In genomic region chr13:59453045-59453444, GRCm38 (mm10) we compare ENCODE assay signal across 7 mouse cellular contexts.
DNase-seq lines count a peak whose midpoint lies in the region; ATAC-seq and TF ChIP-seq lines count a peak whose summit lies in the region.

No protein-coding gene starts in this region.

- H3K27ac ChIP-seq in liver, postnatal 0 days (ENCODE audit: low read depth), result peak overlapping the region; percentile 55
- H3K27ac ChIP-seq in liver, embryonic 12.5 days, result no peak overlapping the region
- 0 out of 2 replicates have a peak overlapping the region, but pooled peaks have one; percentile 29 for H3K27ac ChIP-seq in embryonic facial prominence, embryonic 14.5 days (replicated peaks; ENCODE audit: low read depth, low read length)
- H3K27ac ChIP-seq in stomach, embryonic 16.5 days (ENCODE audit: low read length), result no peak overlapping the region
- no peak overlapping the region for H3K27ac ChIP-seq in midbrain, embryonic 16.5 days (ENCODE audit: low read length)

- H3K4me1 ChIP-seq in liver, postnatal 0 days (ENCODE audit: insufficient read depth), result peaks cover 13% of the 10 kb centered on the region; the same call in 1 of the 2 replicates
- H3K4me1 ChIP-seq in liver, embryonic 12.5 days, result peaks cover 7% of the 10 kb centered on the region; the same call in 1 of the 2 replicates
- peaks cover 8% of the 10 kb centered on the region; the same call in 1 of the 2 replicates for H3K4me1 ChIP-seq in embryonic facial prominence, embryonic 14.5 days (ENCODE audit: control insufficient read depth, insufficient read depth, low read length)
- H3K4me1 ChIP-seq in stomach, embryonic 16.5 days (ENCODE audit: control insufficient read depth, insufficient read depth, low read length), result peaks cover 8% of the 10 kb centered on the region; the same call in 1 of the 2 replicates
- H3K4me1 ChIP-seq in midbrain, embryonic 16.5 days (ENCODE audit: control insufficient read depth, insufficient read depth, low read length), result 0 out of 2 replicates have a peak, but pooled peaks cover 2% of the 10 kb centered on the region

- ATAC-seq in liver, postnatal 0 days, result peak; percentile 22; the same call in 1 of the 2 replicates
- ATAC-seq in liver, embryonic 12.5 days, result no peak
- peak; percentile 57; the same call in 1 of the 2 replicates for ATAC-seq in embryonic facial prominence, embryonic 14.5 days (ENCODE audit: low read depth)
- peak; percentile 51; the same call in 1 of the 2 replicates for ATAC-seq in stomach, embryonic 16.5 days (ENCODE audit: insufficient read depth, low FRiP score)
- ATAC-seq in midbrain, embryonic 16.5 days, result no peak

- DNase-seq in liver, postnatal 0 days, result no peak
- DNase-seq in embryonic facial prominence, embryonic 14.5 days (ENCODE audit: low spot score), result peak; percentile 45
- DNase-seq in kidney, postnatal 36 days, result peak; percentile 64 to 84
- DNase-seq in MN1 (ENCODE audit: low spot score), result no peak

- no peak for TF ChIP-seq EP300 in liver, postnatal 0 days (IDR thresholded peaks at IDR 0.05; ENCODE audit: low read depth)

- WGBS in liver, postnatal 0 days (ENCODE audit: insufficient replicate concordance), result 79% methylated on average over 2 of the region's 2 CpGs
- WGBS in liver, embryonic 12.5 days (ENCODE audit: insufficient replicate concordance), result 73% methylated on average over 2 of the region's 2 CpGs
- WGBS in embryonic facial prominence, embryonic 14.5 days, result 55% methylated on average over 2 of the region's 2 CpGs
- WGBS in stomach, embryonic 16.5 days, result 57% methylated on average over 2 of the region's 2 CpGs
- WGBS in midbrain, embryonic 16.5 days, result 74% methylated on average over 2 of the region's 2 CpGs

- no peak overlapping the region for H3K4me3 ChIP-seq in liver, postnatal 0 days (ENCODE audit: low read depth, low read length)
- no peak overlapping the region for H3K4me3 ChIP-seq in liver, embryonic 12.5 days
- H3K4me3 ChIP-seq in embryonic facial prominence, embryonic 14.5 days (ENCODE audit: low read depth, low read length), result no peak overlapping the region
- no peak overlapping the region for H3K4me3 ChIP-seq in stomach, embryonic 16.5 days (replicated peaks; ENCODE audit: low read length)
- no peak overlapping the region for H3K4me3 ChIP-seq in midbrain, embryonic 16.5 days (ENCODE audit: low read depth, low read length)

- H3K9me3 ChIP-seq in liver, postnatal 0 days (ENCODE audit: low read length), result no peaks in the 10 kb centered on the region
- no peaks in the 10 kb centered on the region for H3K9me3 ChIP-seq in liver, embryonic 12.5 days (replicated peaks)
- no peaks in the 10 kb centered on the region for H3K9me3 ChIP-seq in embryonic facial prominence, embryonic 14.5 days (ENCODE audit: control insufficient read depth, low read length)
- H3K9me3 ChIP-seq in stomach, embryonic 16.5 days (replicated peaks; ENCODE audit: control insufficient read depth, low read length), result no peaks in the 10 kb centered on the region
- H3K9me3 ChIP-seq in midbrain, embryonic 16.5 days (replicated peaks; ENCODE audit: control insufficient read depth, low read length, poor library complexity, severe bottlenecking), result no peaks in the 10 kb centered on the region

- no peak for TF ChIP-seq CTCF in liver, postnatal 0 days (IDR thresholded peaks at IDR 0.05; ENCODE audit: low read depth)

- H3K27me3 ChIP-seq in liver, postnatal 0 days (ENCODE audit: insufficient read depth, low read length), result no peaks in the 10 kb centered on the region
- no peaks in the 10 kb centered on the region for H3K27me3 ChIP-seq in liver, embryonic 12.5 days (replicated peaks)
- H3K27me3 ChIP-seq in embryonic facial prominence, embryonic 14.5 days (replicated peaks; ENCODE audit: control insufficient read depth, insufficient read depth, low read length), result no peaks in the 10 kb centered on the region
- no peaks in the 10 kb centered on the region for H3K27me3 ChIP-seq in stomach, embryonic 16.5 days (ENCODE audit: control insufficient read depth, insufficient read depth, low read length)
- H3K27me3 ChIP-seq in midbrain, embryonic 16.5 days (ENCODE audit: control insufficient read depth, insufficient read depth, low read depth, low read length), result no peaks in the 10 kb centered on the region

- H3K36me3 ChIP-seq in liver, postnatal 0 days (replicated peaks; ENCODE audit: insufficient read depth, low read length), result peaks cover 12% of the 10 kb centered on the region; the same call in 1 of the 2 replicates
- H3K36me3 ChIP-seq in liver, embryonic 12.5 days, result peaks cover 31% of the 10 kb centered on the region; the same call in 1 of the 2 replicates
- 0 out of 2 replicates have a peak, but pooled peaks cover 3% of the 10 kb centered on the region for H3K36me3 ChIP-seq in embryonic facial prominence, embryonic 14.5 days (ENCODE audit: control insufficient read depth, insufficient read depth, low read length)
- no peaks in the 10 kb centered on the region for H3K36me3 ChIP-seq in stomach, embryonic 16.5 days (ENCODE audit: control insufficient read depth, insufficient read depth, low read length)
- peaks cover 7% of the 10 kb centered on the region; the same call in 1 of the 2 replicates for H3K36me3 ChIP-seq in midbrain, embryonic 16.5 days (ENCODE audit: control insufficient read depth, insufficient read depth, low read length)

- no peak overlapping the region for H3K4me2 ChIP-seq in liver, postnatal 0 days (ENCODE audit: low read depth, low read length)
- no peak overlapping the region for H3K4me2 ChIP-seq in liver, embryonic 12.5 days
- H3K4me2 ChIP-seq in embryonic facial prominence, embryonic 14.5 days (ENCODE audit: low read depth, low read length), result no peak overlapping the region
- no peak overlapping the region for H3K4me2 ChIP-seq in stomach, embryonic 16.5 days (ENCODE audit: low read depth, low read length)
- H3K4me2 ChIP-seq in midbrain, embryonic 16.5 days (ENCODE audit: low read length), result no peak overlapping the region

- H3K9ac ChIP-seq in liver, postnatal 0 days (replicated peaks), result no peak overlapping the region
- H3K9ac ChIP-seq in liver, embryonic 12.5 days, result no peak overlapping the region
- no peak overlapping the region for H3K9ac ChIP-seq in embryonic facial prominence, embryonic 14.5 days (ENCODE audit: low read depth, low read length)
- H3K9ac ChIP-seq in stomach, embryonic 16.5 days (ENCODE audit: low read length), result no peak overlapping the region
- no peak overlapping the region for H3K9ac ChIP-seq in midbrain, embryonic 16.5 days (ENCODE audit: low read depth, low read length)

Comparison
In these comparisons a context has a peak if more than half of its experiments do, and no peak if none do; other contexts are left out.
1. ATAC-seq: peak in liver, postnatal 0 days (single experiment), embryonic facial prominence, embryonic 14.5 days (single experiment) and stomach, embryonic 16.5 days (single experiment); none in liver, embryonic 12.5 days (single experiment) and midbrain, embryonic 16.5 days (single experiment).
2. H3K27ac ChIP-seq: peak in liver, postnatal 0 days (single experiment) and embryonic facial prominence, embryonic 14.5 days (single experiment); none in liver, embryonic 12.5 days (single experiment), stomach, embryonic 16.5 days (single experiment) and midbrain, embryonic 16.5 days (single experiment).
3. DNase-seq: peak in embryonic facial prominence, embryonic 14.5 days (single experiment) and kidney, postnatal 36 days (2 of 2); none in liver, postnatal 0 days (single experiment) and MN1 (single experiment).